Mouse (Mus musculus): ENCODE results near the gene Glp1r. TPM values are rescaled to one million over a fixed set of nuclear protein-coding genes. Genes with fewer than 3 reads are reported as not detected.

Gene Glp1r
- polyA plus RNA-seq, 1 experiment from 2014 or later, result not detected

- no peak for ATAC-seq (ENCODE audit: insufficient number of reproducible peaks, low FRiP score, low TSS enrichment, low read depth)
- Histone ChIP-seq H3K4me1 (ENCODE audit: control insufficient read depth, insufficient read depth, low read length) (peaks cover 3% of the 10 kb centered on the region; the same call in 1 of the 2 replicates), H3K27ac (replicated peaks; ENCODE audit: low read depth, low read length) (no peak overlapping the region), H3K4me2 (ENCODE audit: low read depth, severe bottlenecking) (no peak overlapping the region), H3K36me3 (ENCODE audit: control insufficient read depth, insufficient read depth, low read length) (no peaks in the 10 kb centered on the region), H3K9me3 (ENCODE audit: control insufficient read depth, low read length) (no peaks in the 10 kb centered on the region), H3K27me3 (ENCODE audit: control insufficient read depth, insufficient read depth, low read length) (no peaks in the 10 kb centered on the region), H3K4me3 (ENCODE audit: low read depth, low read length) (no peak overlapping the region), H3K9ac (ENCODE audit: low read length) (no peak overlapping the region)
- 32% methylated on average over 2 of the region's 2 CpGs for WGBS
- peak; percentile 57 for DNase-seq (ENCODE audit: low spot score)
Observed at GRCm38 (mm10) chr17:30892730-30893129, 8.9 kb upstream of the Glp1r start.

GRCm38 (mm10) chr17:30897075-30897474 is 4.5 kb upstream of the Glp1r start:
- H3K9me3 ChIP-seq (ENCODE audit: control insufficient read depth, low read length), result no peaks in the 10 kb centered on the region
- DNase-seq (ENCODE audit: low spot score), result no peak
- H3K4me2 ChIP-seq (ENCODE audit: low read depth, severe bottlenecking), result no peak overlapping the region
- peaks cover 9% of the 10 kb centered on the region; the same call in 1 of the 2 replicates for H3K4me1 ChIP-seq (ENCODE audit: control insufficient read depth, insufficient read depth, low read length)
- 25% methylated on average over 2 of the region's 2 CpGs for WGBS
- H3K27ac ChIP-seq (replicated peaks; ENCODE audit: low read depth, low read length), result no peak overlapping the region
- peaks cover 27% of the 10 kb centered on the region for H3K27me3 ChIP-seq (ENCODE audit: control insufficient read depth, insufficient read depth, low read length)
- no peaks in the 10 kb centered on the region for H3K36me3 ChIP-seq (ENCODE audit: control insufficient read depth, insufficient read depth, low read length)
- H3K9ac ChIP-seq (ENCODE audit: low read length), result no peak overlapping the region
- H3K4me3 ChIP-seq (ENCODE audit: low read depth, low read length), result no peak overlapping the region
- ATAC-seq (ENCODE audit: insufficient number of reproducible peaks, low FRiP score, low TSS enrichment, low read depth), result no peak

DNA sequence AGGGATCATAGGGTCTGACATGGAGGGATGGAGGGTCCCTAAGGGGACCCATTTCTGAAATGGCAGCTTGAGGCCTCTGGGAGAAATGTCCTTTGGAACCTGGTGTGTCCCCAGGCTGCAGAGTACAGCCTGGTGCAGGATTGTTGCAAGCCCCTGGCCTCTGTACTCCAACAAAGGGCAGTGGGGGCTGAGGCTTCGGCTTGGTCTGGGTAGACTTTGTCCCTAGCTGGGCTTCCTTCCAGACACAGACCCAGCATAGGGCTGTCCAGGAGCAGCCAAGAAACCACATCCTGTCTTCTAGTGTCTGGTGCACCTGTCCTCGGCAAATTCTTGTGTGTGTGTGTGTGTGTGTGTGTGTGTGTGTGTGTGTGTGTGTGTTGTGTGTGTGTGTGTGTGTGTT is 2.5 kb downstream of the Glp1r start:
- H3K9ac ChIP-seq (ENCODE audit: low read length), result no peak overlapping the region
- 83% methylated on average over 2 of the region's 2 CpGs for whole genome bisulfite sequencing
- H3K4me1 ChIP-seq (ENCODE audit: control insufficient read depth, insufficient read depth, low read length), result peaks cover 8% of the 10 kb centered on the region; the same call in 1 of the 2 replicates
- peaks cover 46% of the 10 kb centered on the region for H3K27me3 ChIP-seq (ENCODE audit: control insufficient read depth, insufficient read depth, low read length)
- H3K36me3 ChIP-seq (ENCODE audit: control insufficient read depth, insufficient read depth, low read length), result no peaks in the 10 kb centered on the region
- no peak overlapping the region for H3K4me3 ChIP-seq (ENCODE audit: low read depth, low read length)
- H3K9me3 ChIP-seq (ENCODE audit: control insufficient read depth, low read length), result no peaks in the 10 kb centered on the region
- DNase-seq (ENCODE audit: low spot score) (no peak), ATAC-seq (ENCODE audit: insufficient number of reproducible peaks, low FRiP score, low TSS enrichment, low read depth) (no peak)
- no peak overlapping the region for H3K27ac ChIP-seq (replicated peaks; ENCODE audit: low read depth, low read length)
- no peak overlapping the region for H3K4me2 ChIP-seq (ENCODE audit: low read depth, severe bottlenecking)

DNA sequence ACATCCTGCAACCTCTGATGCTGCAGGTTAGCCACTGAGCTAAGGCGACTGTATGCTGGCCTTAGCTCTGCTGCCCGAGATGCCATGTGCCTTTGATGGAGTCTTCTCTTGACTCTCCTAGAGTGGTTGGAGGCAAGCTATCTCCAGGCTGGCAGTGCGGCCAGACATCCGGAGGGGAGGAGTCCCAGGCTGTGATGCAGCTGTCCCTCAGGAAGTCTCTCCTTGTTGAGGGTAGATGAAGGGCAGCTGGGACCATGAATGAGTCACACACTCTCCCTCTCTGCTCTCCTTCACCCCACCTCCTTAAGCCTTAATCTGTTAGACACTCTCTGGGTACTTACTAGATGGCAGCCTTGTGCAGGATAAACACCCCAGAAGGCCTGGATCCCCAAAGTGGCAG is 6.0 kb downstream of the Glp1r start:
- 64% methylated on average over 4 of the region's 4 CpGs for WGBS
- no peak overlapping the region for H3K4me2 ChIP-seq (ENCODE audit: low read depth, severe bottlenecking)
- ATAC-seq (ENCODE audit: insufficient number of reproducible peaks, low FRiP score, low TSS enrichment, low read depth) (no peak), DNase-seq (ENCODE audit: low spot score) (no peak)
- H3K4me3 ChIP-seq (ENCODE audit: low read depth, low read length), result no peak overlapping the region
- no peak overlapping the region for H3K27ac ChIP-seq (replicated peaks; ENCODE audit: low read depth, low read length)
- no peaks in the 10 kb centered on the region for H3K36me3 ChIP-seq (ENCODE audit: control insufficient read depth, insufficient read depth, low read length)
- H3K9me3 ChIP-seq (ENCODE audit: control insufficient read depth, low read length), result no peaks in the 10 kb centered on the region
- no peak overlapping the region for H3K9ac ChIP-seq (ENCODE audit: low read length)
- peaks cover 21% of the 10 kb centered on the region for H3K27me3 ChIP-seq (ENCODE audit: control insufficient read depth, insufficient read depth, low read length)
- peaks cover 9% of the 10 kb centered on the region for H3K4me1 ChIP-seq (ENCODE audit: control insufficient read depth, insufficient read depth, low read length)

- no peak overlapping the region for H3K27ac ChIP-seq (replicated peaks; ENCODE audit: low read depth, low read length)
- peaks cover 9% of the 10 kb centered on the region for H3K27me3 ChIP-seq (ENCODE audit: control insufficient read depth, insufficient read depth, low read length)
- 40% methylated on average over 27 of the region's 27 CpGs for WGBS
- DNase-seq (ENCODE audit: low spot score) (no peak), ATAC-seq (ENCODE audit: insufficient number of reproducible peaks, low FRiP score, low TSS enrichment, low read depth) (no peak)
- H3K4me2 ChIP-seq (ENCODE audit: low read depth, severe bottlenecking), result peak overlapping the region; percentile 27
- H3K36me3 ChIP-seq (ENCODE audit: control insufficient read depth, insufficient read depth, low read length), result no peaks in the 10 kb centered on the region
- H3K4me1 ChIP-seq (ENCODE audit: control insufficient read depth, insufficient read depth, low read length), result peaks cover 9% of the 10 kb centered on the region
- no peak overlapping the region for H3K4me3 ChIP-seq (ENCODE audit: low read depth, low read length)
- no peak overlapping the region for H3K9ac ChIP-seq (ENCODE audit: low read length)
- no peaks in the 10 kb centered on the region for H3K9me3 ChIP-seq (ENCODE audit: control insufficient read depth, low read length)
Observed at GRCm38 (mm10) chr17:30910866-30911731, 9.5 kb downstream of the Glp1r start.

DNA sequence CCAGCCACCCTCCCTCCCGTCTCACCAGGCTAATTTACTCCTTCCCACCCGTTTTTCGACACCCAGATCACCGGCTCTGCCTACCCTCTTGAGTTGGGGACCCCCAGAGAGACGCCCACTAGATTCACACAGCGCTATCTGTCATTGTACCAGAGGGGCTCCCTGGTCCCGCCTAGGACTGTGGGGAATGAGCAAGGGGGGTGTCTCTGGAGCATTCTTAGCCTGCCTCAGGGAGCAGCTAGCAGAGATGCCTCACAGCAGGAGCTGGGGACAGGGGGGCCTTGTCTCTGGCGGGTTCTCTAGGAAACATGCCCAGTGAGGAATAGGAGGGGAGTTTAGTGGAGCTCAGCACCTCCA is 10.1 kb downstream of the Glp1r start:
- 10% methylated on average over 8 of the region's 8 CpGs for WGBS
- Histone ChIP-seq H3K9me3 (ENCODE audit: control insufficient read depth, low read length) (no peaks in the 10 kb centered on the region), H3K36me3 (ENCODE audit: control insufficient read depth, insufficient read depth, low read length) (no peaks in the 10 kb centered on the region), H3K4me3 (ENCODE audit: low read depth, low read length) (no peak overlapping the region), H3K4me2 (ENCODE audit: low read depth, severe bottlenecking) (peak overlapping the region; percentile 27), H3K9ac (ENCODE audit: low read length) (no peak overlapping the region), H3K4me1 (ENCODE audit: control insufficient read depth, insufficient read depth, low read length) (peaks cover 9% of the 10 kb centered on the region), H3K27ac (replicated peaks; ENCODE audit: low read depth, low read length) (no peak overlapping the region), H3K27me3 (ENCODE audit: control insufficient read depth, insufficient read depth, low read length) (peaks cover 9% of the 10 kb centered on the region)
- no peak for ATAC-seq (ENCODE audit: insufficient number of reproducible peaks, low FRiP score, low TSS enrichment, low read depth)
- DNase-seq (ENCODE audit: low spot score), result peak; percentile 31

- H3K9me3 ChIP-seq (ENCODE audit: control insufficient read depth, low read length), result no peaks in the 10 kb centered on the region
- DNase-seq (ENCODE audit: low spot score) (no peak), ATAC-seq (ENCODE audit: insufficient number of reproducible peaks, low FRiP score, low TSS enrichment, low read depth) (no peak)
- no peak overlapping the region for H3K9ac ChIP-seq (ENCODE audit: low read length)
- no peak overlapping the region for H3K4me2 ChIP-seq (ENCODE audit: low read depth, severe bottlenecking)
- no peak overlapping the region for H3K27ac ChIP-seq (replicated peaks; ENCODE audit: low read depth, low read length)
- no peak overlapping the region for H3K4me3 ChIP-seq (ENCODE audit: low read depth, low read length)
- 44% methylated on average over 5 of the region's 5 CpGs for WGBS
- peaks cover 9% of the 10 kb centered on the region for H3K4me1 ChIP-seq (ENCODE audit: control insufficient read depth, insufficient read depth, low read length)
- no peaks in the 10 kb centered on the region for H3K36me3 ChIP-seq (ENCODE audit: control insufficient read depth, insufficient read depth, low read length)
- peaks cover 9% of the 10 kb centered on the region for H3K27me3 ChIP-seq (ENCODE audit: control insufficient read depth, insufficient read depth, low read length)
Observed at GRCm38 (mm10) chr17:30912536-30912935, 10.9 kb downstream of the Glp1r start.

GRCm38 (mm10) chr17:30914264-30914663 is 12.6 kb downstream of the Glp1r start:
- no peak for DNase-seq (ENCODE audit: low spot score)
- no peaks in the 10 kb centered on the region for H3K9me3 ChIP-seq (ENCODE audit: control insufficient read depth, low read length)
- H3K4me3 ChIP-seq (ENCODE audit: low read depth, low read length), result no peak overlapping the region
- no peak overlapping the region for H3K9ac ChIP-seq (ENCODE audit: low read length)
- ATAC-seq (ENCODE audit: insufficient number of reproducible peaks, low FRiP score, low TSS enrichment, low read depth), result no peak
- peaks cover 5% of the 10 kb centered on the region; the same call in 1 of the 2 replicates for H3K27me3 ChIP-seq (ENCODE audit: control insufficient read depth, insufficient read depth, low read length)
- peaks cover 9% of the 10 kb centered on the region for H3K4me1 ChIP-seq (ENCODE audit: control insufficient read depth, insufficient read depth, low read length)
- no peaks in the 10 kb centered on the region for H3K36me3 ChIP-seq (ENCODE audit: control insufficient read depth, insufficient read depth, low read length)
- no peak overlapping the region for H3K4me2 ChIP-seq (ENCODE audit: low read depth, severe bottlenecking)
- H3K27ac ChIP-seq (replicated peaks; ENCODE audit: low read depth, low read length), result no peak overlapping the region
